Mouse (Mus musculus): ENCODE results near the gene Hoxa4.

GRCm38 (mm10) chr6:52208072-52208867 is 16.7 kb upstream of the Hoxa4 start, which contains the start of gene Hoxa6:
- TF ChIP-seq USF2 (conservative IDR thresholded peaks at IDR 0.05; ENCODE audit: low read depth, low read length) (no peak), MXI1 (IDR thresholded peaks at IDR 0.05; ENCODE audit: low read depth, low read length) (no peak), EP300 (IDR thresholded peaks at IDR 0.05; ENCODE audit: low read length) (no peak), BHLHE40 (IDR thresholded peaks at IDR 0.05; ENCODE audit: low read depth, low read length) (no peak), CTCF (conservative IDR thresholded peaks at IDR 0.05 in 1 of 2, IDR thresholded peaks at IDR 0.05 in 1 of 2; ENCODE audit: low read depth in 2 of 2, low read length in 2 of 2) (no peak), POLR2A (IDR thresholded peaks at IDR 0.05; ENCODE audit: low read depth, low read length) (no peak), UBTF (IDR thresholded peaks at IDR 0.05; ENCODE audit: low read depth, low read length) (no peak), ZC3H11A (IDR thresholded peaks at IDR 0.05; ENCODE audit: low read depth, low read length) (no peak), HCFC1 (IDR thresholded peaks at IDR 0.05; ENCODE audit: low read depth, low read length) (no peak), E2F4 (IDR thresholded peaks at IDR 0.05; ENCODE audit: insufficient replicate concordance, low read depth, low read length) (no peak), ZMIZ1 (IDR thresholded peaks at IDR 0.05; ENCODE audit: low read depth, low read length) (no peak), MAX (IDR thresholded peaks at IDR 0.05; ENCODE audit: low read length) (no peak)

Data from CH12.LX (cell line).